Mouse (Mus musculus) lung, embryonic 16.5 days (tissue): ENCODE results near the gene Alg14. TPM values are rescaled to one million over a fixed set of nuclear protein-coding genes. Genes with fewer than 3 reads are reported as not detected.

Experiments
- polyA plus RNA-seq: library from polyadenylated mRNA; unstranded; fragments of >200 nt; fragmentation: Nextera tagmentation; extraction: Ambion mirVana; gene quantifications from 2 replicates; pipeline ENCODE4 v1.2.1, GENCODE M21; 2015

The Alg14 gene
- polyA plus RNA-seq, 1 experiment from 2014 or later: 46.6 TPM

Other genes starting within 250 kb of the Alg14 start
- gene Rwdd3, start 120.1 kb upstream of the Alg14 start, polyA plus RNA-seq: 5.0 and 5.1 TPM in 2 replicates
- 0.48 and 0.67 TPM in 2 replicates for gene Tmem56, start 8.7 kb upstream of the Alg14 start, polyA plus RNA-seq
- 522 and 562 TPM in 2 replicates for gene Cnn3, start 134.7 kb downstream of the Alg14 start, polyA plus RNA-seq
- gene Slc44a3, start 240.6 kb downstream of the Alg14 start, polyA plus RNA-seq: 24.4 and 28.1 TPM in 2 replicates